Mouse (Mus musculus): ENCODE results near the gene Xcl1.
A peak's percentile ranks its signal among the peaks of the same experiment; 100 is the strongest.
"Not testable (repeated sequence)": the region's sequence is repeated elsewhere in the genome, so short reads cannot be mapped to it uniquely, and the experiment has no call there.

Gene Xcl1

DNA sequence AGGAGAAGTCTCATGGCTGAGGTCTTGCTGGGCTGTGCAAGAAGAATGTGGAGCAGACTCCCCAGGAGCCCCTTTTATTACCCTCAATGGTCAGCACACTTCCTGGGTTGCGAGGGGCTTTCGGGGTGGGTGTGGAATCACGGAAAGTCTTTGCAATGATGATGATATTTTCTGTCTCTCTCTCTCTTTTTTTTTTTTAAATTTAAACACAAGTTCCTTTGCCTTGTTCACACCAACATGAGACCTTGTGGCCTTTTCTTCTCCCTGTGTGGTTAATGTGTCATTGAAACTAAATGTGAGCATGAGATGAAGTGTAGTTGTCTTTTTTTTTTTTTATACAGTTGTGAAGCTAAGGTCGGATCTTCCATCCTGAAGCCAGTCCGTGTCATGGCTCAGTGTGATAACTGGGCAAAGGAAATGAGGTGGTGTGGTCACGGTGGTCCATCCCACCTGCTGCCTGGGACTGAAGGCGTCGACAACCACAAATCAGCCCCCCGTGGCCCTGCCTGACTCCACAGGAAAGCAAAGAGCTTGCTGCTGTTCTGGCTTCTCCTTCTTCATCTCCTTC is at the start of gene Xcl1:
Xcl1 (minus strand) TSS at position 51 of the 568 bp plus-strand sequence.
- DNase-seq (ENCODE audit: low spot score in 2 of 2): no peak

DNA sequence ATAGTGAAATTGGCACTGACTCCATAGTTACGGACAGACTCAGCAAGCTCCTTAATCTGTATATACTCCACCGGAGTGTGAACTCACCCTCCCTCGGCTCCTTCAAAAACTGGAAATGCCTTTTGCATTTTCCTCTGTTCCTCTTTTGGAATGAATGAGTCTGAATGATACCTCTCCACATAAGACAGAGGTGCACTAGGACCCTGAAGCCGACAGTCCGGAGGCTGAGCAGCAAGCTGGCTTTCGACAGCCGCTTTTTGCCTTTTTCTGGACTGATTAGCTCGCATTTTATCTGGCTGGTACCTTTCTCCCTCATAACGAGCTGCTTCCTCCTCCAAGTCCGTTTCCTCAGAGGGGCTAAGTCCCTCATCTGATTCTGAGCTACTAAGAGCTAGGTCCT is 49.4 kb upstream of the Xcl1 start:
- not testable (repeated sequence) for DNase-seq (ENCODE audit: low spot score in 2 of 2)

DNA sequence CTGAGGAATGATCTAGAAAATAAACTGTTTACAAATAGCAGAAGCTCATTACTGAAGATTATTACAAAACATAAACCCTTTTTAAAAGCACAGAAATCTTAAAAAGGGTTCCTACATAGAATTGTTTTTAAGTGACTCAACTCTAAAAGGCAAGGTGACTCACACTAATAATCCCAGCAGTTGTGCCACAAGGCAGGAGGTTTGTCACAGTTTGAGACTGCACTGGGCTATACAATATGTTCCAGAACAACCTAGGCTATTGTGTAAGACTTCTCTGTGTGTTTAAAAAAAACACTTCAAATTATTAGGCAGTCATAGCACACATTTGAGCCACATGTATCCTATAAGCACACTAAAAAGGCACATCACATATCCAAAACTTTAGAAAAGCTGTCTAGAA is 42.0 kb upstream of the Xcl1 start:
- no peak for DNase-seq (ENCODE audit: low spot score in 2 of 2)

DNA sequence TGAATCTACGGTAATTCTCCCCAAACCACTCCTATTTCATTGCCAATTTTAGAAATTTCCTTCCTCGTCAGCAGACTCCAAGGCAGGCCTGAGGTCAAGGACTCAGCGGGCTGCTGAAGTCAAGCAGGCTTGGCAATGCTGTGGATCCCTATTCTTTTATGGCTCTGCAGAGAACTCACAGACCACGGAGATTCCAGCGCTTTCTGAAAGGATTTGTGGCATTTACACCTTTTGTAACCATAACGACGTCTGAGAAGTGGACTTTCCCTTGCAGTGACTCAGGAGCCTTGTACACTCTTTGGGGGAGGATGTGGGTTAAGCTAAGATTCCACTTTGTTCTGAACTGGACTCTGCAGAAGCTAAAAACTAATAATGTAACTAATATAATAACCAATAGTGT is 40.4 kb upstream of the Xcl1 start:
- no peak for DNase-seq (ENCODE audit: low spot score in 2 of 2)

DNA sequence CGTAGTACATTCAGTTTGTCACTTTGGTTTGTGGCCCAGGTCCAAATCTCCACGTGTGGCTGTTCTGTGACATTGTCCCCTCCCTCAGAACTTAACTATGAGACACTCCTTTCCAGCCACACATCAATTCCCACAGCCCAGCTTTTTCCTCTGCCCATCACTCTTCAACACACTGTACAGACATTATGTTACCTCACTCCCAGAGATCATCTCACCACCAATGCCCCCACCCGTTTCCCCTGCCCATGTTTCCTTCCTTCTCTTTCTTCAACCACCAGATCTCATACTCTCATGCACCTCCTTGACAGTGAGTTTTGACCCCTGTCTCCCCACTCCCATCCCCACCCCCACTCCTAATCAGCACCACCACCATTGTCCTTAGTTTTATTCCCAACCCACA is 39.9 kb upstream of the Xcl1 start:
- no peak for DNase-seq (ENCODE audit: low spot score in 2 of 2)

DNA sequence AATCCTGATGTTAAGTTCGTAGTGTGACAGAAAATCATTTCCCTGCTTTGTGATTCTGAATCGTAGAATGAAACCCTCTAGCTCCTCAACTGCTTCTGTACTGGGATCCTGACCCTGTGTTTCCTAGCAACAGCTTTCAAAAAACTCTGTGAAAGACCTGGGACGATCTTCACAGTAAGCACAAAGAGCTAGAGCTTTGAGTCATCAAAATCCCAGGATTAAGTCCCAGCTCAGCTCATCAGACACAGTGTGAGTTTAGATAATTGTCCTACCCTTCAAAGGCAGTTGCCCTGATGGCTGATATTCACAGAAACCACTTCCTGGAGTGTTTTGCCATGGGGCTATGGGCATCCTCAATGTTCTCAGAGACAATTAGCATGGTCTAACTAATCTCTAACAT is 38.5 kb upstream of the Xcl1 start:
- no peak for DNase-seq (ENCODE audit: low spot score in 2 of 2)

DNA sequence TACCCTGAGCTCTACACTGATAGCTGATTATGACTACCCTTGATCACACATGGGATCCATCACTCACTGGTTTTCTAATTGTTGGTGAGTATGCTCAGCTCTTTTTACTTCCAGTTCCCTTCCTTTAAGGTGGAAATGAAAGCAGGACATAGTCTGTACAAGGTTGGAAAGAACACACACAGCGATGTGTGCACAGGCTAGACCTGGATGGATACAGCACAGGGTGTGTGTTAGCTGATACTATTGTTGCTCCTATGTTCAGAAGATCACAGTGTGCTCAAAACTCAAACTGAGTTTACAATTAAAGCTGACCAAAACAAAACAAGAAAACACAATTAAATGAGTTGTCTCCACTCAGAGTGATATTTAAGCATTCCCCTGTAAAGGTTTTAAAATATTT is 38.0 kb upstream of the Xcl1 start:
- DNase-seq (ENCODE audit: low spot score in 2 of 2): no peak

DNA sequence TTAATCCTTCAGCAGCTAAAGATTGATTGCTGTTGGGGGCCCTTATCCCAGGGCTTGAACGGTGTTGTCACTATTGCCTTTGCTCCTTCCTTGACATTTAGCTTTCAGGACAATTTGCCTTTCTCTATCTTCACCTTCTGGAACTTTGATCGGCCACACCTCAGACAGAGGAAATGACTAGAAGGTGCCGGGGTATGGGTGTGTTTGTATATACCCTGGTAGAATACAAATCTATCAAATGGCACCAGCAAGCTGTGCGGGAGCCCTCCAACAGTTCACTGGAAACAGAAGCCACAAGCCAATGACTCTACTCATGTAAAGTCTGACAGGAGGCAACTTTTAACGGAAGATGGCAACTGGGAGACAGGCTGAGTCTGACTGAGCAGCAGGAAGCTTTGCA is 37.4 kb upstream of the Xcl1 start:
- no peak for DNase-seq (ENCODE audit: low spot score in 2 of 2)

DNA sequence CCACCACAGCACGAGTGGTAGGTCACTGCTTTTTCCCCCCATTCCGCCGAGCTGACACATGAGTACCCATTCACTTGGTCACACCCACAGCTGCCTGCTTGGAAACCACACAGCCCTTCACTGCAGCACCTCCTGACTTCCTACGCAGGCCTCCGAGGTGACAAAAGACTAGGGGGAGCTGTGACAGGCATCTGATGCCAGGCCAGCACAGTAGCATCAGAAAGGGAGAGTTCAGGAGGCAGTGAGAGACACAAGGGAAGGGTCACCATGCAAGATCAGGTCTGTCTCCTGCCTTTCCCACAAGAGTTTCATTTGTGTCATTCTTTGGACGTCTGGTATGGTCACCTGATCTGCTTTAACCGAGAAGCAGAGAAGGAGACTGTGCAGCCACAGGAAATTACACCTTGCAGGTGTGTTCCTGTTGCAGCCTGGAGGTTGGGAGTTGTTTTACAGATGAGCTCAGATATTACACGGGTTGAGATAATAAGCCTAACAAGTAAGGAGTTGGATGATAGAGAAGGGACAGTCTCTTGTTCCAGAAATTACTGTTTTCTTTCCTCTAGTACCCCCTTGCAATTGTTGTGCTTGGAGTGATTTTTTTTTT is 30.9 kb upstream of the Xcl1 start:
- DNase-seq (ENCODE audit: low spot score in 2 of 2): no peak

DNA sequence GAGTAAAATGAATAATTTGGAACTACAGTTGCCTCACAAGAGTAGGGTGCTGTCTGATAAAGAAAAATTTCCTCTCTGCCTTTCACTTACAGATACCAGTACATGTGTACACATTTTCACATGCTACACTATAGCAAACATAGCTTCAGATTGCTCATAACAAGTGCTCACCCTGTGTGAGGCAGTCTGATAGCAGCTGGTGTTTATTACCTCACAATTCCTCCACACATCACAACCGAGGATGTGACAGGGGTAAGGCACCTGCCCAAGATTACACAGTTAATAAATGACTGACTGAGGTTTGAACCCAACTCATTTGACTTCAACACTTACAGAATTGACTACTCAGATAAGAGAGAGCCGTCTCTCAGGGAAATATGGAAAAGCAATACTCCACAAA is 25.3 kb upstream of the Xcl1 start:
- DNase-seq (ENCODE audit: low spot score in 2 of 2): no peak

DNA sequence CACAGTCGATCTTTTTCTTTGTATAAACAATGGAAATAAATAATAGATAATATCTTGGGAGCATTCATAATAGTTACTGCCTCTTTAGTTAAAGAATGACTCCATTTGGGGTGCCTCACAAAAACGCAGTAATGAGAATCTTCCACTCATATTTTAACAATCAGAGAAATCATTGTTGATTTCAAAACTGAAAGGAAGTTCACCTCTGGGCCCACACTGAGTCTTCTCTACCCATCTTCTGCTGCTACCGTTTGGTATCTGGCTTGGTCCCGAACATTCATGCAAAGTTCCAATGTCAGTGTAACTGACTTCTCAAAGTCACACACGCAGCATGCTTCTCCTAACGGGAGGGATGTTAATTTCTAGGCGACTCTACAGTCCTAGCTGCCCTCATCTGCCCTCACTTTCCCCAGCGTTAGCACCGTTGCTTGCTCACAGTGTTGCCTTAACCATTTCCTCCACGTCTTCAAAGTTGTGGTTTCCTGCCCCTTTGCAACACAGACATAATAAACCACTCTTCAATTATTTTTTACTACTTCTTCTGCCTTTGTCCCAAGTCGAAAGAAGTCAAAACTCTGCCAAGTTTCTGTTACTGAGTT is 24.6 kb upstream of the Xcl1 start:
- no peak for DNase-seq (ENCODE audit: low spot score in 2 of 2)

DNA sequence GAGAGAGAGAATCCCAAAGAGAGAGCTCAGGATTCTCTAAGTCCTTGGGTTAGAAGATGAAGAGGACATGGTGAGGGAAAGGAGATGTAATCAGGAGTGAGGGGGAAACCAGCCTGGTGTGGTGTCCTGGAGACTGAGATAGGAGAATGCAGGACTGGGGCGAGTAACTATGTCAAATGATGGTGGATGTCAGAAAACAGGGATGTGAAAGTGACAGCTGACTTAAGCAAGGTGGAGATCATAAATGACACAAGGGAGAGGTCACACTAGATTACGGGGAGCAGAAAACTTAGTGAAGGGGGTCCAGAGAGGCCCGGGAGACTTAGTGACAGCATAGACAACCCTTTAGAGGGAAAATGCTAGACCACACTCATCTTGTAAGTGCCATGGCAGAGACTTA is 23.8 kb upstream of the Xcl1 start:
- no peak for DNase-seq (ENCODE audit: low spot score in 2 of 2)

DNA sequence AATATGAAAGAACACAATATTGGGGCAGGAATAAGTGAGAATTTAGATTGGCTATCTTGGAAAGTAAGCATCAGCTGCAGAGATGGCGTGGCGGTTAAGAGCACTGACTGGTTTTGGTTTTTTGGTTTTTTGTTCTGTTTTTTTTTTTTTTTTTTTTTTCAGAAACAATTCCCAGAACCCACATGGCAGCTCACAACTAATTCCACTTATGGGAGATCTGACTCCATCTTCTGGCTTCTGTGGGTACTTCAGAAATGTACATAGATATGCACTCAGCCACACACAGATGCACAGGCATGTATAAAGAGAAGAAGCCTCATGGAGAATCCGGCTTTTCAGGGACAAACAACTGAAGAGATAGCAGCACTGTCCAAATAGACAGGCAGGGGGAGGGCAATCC is 22.6 kb upstream of the Xcl1 start:
- no peak for DNase-seq (ENCODE audit: low spot score in 2 of 2)

DNA sequence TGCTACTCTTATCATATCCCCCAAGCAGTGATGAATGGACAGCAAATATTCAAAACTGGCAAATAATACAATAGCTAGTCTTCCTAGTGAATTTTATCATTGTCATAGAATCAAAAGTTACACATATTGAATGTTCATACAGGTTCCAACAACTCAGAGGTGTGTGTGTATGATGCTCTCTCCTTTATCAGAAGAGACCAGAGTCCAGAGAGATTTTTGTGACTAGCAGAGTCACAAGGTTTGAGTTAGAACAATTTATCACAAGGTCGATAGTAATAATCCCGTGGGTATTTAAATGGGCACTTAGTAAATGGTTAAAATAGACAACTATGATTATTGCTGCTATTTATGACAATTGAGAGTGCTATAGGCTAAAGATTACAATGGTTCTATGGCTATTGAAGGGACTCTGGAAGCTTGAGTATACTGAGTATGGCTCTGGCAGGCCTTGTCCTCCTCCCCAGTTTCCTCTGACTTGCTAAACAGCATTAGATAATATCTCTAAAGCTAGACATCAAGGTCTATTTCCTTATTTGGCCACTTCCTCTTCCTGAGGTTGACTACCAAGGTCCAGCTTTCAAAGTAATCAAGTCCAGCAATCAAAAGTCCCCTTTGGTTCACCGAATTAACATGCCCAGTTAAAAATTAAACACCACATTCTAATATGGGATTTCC is 21.5 kb upstream of the Xcl1 start:
- no peak for DNase-seq (ENCODE audit: low spot score in 2 of 2)

DNA sequence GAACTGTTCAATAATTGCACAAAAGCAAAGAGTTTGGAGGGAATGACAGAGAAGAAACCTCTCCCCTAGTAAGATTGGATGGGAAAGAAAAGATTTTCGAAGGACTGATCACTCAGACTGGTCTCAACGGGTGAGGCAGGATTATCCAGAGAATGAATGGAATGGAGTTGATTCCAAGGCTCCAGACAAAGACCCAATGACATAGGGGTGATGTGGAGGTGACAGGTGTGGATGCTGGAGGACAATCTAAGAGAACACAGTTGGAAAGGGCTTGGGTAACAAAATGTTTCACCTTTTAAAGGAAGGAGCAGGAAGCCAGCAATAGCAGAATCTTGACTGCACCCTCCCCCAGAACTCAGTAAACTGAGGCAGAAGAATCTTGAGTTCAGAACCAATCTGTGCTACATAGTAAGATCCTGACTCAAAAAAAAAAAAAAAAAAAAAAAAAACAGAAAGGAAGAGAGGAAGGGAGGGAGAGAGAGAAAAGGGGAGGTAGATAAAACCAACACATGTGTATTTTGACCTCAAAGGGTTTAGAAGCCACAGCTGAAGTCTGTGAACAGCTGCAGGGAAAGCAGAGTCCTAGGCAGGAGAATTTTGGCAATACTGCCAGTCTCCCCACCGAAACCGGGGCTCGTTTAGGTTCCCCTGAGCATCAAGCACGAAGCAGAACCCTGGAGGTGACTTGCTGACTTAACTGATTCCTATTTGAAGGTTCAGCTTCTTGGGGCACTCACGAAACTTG is 20.3 kb upstream of the Xcl1 start:
- DNase-seq (ENCODE audit: low spot score in 2 of 2): no peak

DNA sequence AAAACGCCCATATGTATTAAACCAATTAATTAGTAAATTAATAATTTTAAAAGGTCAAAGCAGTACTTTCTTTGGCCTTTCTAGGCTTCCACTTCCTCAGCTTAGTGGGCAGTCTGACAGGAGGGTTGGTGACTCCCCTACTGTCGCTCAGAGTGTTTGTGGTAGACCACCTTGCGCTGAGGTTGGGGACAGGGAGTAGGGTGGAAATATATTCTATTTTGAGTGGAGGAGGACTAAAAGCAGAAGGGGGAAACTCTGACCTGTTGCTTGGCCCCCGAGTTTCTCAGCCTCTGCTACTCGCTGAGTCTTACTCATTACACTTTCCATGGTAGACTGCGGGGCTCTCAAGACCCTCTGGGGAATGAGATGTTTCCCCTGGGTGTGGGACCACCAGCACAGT is 18.2 kb upstream of the Xcl1 start:
- no peak for DNase-seq (ENCODE audit: low spot score in 2 of 2)

DNA sequence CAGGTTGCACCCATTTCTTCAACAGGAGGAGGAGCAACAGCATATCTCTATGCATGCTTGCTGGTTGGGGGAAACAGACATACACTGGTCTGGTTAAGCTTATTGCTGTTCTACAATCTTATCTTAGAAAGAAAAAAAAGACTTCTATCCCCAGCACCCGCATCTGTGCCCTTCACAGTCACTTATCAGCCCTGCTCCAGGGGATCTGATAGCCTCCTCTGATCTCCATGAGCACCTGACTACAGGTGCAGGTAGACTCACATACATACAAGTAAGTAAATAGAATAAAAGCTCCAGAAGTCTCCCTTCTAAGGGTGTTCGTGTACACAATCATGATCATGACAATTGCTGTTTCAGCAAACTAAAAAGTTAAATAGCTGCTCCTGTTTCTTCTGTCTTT is 733 bp upstream of the Xcl1 start:
- no peak for DNase-seq (ENCODE audit: low spot score in 2 of 2)

DNA sequence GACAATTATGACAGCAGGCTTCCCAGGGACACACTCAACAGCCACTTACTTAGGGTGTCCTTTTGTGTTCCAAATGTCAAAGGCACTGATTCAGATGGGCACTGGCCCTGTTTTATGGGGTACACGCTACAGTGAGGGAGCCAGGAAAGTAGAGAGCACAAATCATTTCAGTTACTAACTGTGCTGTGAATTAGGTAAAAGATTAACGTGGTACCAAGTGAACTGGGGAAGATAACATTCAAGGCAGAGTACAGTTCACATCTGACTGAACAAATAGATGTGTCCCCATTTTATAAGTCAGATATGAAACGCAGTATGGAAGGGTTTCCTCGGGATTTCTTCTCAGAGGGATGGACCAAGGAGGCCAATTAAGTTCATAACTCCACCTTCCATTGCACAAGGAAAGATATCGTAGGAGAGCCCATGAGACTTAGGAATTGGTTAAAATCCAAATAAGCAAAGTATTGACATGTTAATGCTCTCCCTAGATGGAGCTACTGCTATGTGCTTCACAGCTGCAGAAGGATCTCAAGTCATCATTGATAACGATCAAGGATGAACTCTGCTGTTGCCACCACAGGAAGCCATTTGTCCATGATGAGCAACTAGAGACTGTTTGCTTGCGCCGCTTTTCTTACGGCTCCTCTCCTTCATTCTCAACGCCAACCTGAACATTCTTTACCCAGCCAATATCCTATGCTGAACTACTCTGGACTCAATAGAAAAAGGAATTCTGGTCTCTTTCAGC is 1.7 kb downstream of the Xcl1 start:
- no peak for DNase-seq (ENCODE audit: low spot score in 2 of 2)

DNA sequence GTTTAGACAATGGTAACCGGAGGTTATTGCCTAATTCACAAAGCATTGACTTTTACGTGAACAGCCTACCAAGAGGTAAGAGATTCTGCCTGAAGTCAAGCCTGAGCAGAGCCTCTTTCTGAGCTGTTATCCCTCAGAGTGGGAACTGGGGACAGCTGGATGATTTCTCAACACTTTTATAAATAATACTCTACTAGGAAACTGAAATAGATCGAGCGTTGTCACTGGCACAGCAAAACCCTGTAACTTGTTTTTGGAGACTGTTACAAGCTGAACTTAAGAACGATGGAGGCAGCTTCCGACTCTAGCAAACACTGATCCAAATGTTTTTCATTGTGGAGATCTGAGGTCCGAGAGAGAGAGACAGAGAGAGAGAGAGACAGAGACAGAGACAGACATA is 4.2 kb downstream of the Xcl1 start:
- DNase-seq (ENCODE audit: low spot score in 2 of 2): peak in 1 of 2 experiments; percentile 10

DNA sequence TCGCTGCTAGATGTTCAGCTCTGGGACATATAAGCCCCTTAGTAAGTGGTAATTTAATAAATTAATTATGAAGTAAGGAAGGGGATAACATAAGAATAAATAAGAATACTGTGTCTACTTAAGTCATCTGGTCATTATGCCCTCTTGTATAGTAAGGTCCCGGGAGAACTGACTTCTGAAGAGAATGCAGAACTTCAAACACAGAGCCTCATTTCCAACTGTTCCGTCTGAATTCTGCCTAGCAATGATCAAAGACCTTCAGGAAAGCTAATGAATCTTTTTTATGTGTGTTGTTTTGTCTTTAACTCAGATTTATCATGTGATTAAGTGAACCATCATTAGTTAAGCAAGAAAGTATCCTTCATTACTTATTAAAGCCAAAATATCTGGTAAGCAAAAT is 5.3 kb downstream of the Xcl1 start:
- no peak for DNase-seq (ENCODE audit: low spot score in 2 of 2)

DNA sequence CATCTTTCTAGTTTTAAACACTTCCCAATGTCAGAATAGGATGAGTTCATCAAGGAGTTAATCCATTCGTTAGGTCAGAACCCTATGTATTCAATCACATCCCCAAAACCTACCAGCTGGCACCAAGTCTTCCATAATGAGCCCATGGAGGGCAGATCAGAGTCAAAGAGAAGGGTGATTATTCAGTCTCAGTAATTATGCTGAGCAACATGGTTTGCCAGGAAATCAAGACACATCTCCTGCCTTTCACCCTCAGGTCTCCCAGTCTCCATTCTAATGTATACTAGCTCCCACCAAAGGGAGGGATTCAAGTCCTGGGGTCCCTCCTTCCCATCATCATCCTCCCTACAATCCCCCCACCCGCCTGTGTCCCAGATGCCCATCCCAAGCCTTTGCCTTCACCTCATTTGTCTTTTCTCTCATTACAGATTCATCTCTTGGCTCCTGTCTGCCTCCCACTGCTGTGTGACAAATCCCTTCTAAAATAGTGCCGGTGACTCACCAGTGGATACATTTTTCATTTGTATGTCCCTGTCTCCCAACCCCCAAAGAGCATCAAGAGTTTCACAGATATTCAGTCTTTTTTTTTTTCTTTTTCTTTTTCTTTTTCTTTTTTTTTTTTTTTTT is 8.7 kb downstream of the Xcl1 start:
- peak; percentile 22 to 30 for DNase-seq (ENCODE audit: low spot score in 2 of 2)

Data from frontal cortex, postnatal 25 days (tissue).